Mouse (Mus musculus): ENCODE results near the gene Fam129a.

Fam129a gene

DNA sequence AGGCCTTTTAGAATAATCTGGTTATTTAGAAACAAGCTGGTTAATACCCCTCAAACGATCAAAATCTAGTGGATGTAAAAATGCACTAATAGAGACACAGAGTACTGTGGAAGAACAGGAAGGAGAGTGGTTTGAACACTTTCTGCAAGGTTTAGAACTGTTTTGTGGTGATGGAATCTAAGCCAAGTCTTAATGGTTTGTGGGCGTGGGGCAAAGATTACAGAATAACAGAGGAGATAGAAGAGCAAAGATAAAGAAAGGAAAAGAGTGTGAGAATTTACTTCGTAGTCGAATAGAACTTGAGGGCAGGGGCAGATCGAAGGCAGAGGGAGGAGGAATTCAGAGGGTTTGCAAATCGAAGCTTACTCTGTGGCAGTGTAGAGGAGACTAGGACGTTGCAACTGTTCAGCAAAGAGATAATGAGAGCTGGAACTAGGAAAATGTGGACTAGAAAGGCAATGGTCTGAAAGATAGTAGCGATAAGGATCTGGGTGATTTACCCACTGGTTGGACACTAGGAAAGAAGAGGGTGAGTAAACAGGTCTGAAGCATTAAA, 182.5 kb downstream of the Fam129a start:
- no peak for DNase-seq

GRCm38 (mm10) chr1:151754028-151754489, 183.1 kb downstream of the Fam129a start:
- DNase-seq, result peak; percentile 8 to 25

DNA sequence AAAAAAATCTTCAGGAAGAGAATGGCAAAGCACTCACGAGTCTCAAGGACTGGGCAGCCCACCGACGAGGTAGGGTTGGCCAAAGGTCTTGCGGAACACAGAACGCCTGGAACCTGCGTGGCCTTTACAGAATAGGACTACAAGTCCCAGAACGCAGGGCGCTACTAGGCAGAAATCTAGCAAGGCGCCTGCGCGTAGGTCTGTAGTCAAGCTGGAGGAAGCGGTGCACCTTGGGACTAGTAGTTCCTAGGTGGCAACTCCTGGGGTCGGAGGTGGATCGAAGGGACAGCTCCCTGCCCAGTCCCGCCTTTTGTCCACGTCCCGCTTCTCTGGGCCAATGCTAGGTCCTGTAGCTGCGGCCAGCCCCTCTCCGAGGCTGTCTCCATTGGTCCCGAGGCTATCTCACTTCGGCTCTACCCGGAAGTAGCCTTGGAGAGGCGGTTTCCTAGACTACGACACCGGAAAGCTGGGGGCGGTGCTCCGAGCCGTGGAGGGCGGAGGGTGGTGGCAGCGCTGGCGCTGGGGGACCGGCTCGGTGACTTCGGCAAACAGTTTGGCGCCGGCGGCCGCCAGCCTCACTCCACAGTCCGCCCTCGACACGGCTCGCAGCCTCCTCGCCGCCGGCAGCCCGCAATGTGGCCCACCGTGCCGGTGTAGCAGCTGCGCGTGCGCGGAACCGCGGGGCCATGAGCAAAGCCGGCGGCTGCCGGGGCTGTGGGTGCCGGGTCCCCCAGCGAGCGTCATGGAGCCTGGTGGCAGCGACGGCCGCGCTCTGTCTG, 184.1 kb downstream of the Fam129a start, which contains the start of gene Edem3:
Edem3 (plus strand) TSS at position 491 of the 779 bp plus-strand sequence.
- peak; percentile 98 to 99 for DNase-seq

GRCm38 (mm10) chr1:151755660-151756424, 184.9 kb downstream of the Fam129a start:
- no peak for DNase-seq

- no peak for DNase-seq
Measured at GRCm38 (mm10) chr1:151756425-151756728, 185.4 kb downstream of the Fam129a start.

DNA sequence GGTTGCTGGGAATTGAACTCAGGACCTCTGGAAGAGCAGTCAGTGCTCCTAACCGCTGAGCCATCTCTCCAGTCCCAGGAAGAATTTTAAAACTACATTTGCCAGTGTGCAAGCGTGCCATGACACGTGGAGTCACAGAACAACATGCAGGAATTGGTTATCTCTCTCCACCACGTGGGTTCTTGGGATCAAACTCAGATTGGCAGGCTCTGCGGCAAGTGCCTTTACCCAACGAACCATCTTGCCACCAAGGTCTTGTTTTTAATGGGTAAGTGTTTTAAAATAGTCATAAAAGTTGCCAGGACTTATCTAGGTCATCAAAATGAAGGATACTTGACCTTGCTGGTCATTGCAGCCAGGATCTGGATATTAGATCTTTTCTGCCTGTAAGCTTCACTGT, 187.3 kb downstream of the Fam129a start:
- no peak for DNase-seq

- no peak for DNase-seq
Measured at GRCm38 (mm10) chr1:151758991-151759390, 188.0 kb downstream of the Fam129a start.

GRCm38 (mm10) chr1:151764236-151764635, 193.2 kb downstream of the Fam129a start:
- DNase-seq, result no peak

- DNase-seq, result no peak
Measured at GRCm38 (mm10) chr1:151766166-151766565, 195.2 kb downstream of the Fam129a start.

DNA sequence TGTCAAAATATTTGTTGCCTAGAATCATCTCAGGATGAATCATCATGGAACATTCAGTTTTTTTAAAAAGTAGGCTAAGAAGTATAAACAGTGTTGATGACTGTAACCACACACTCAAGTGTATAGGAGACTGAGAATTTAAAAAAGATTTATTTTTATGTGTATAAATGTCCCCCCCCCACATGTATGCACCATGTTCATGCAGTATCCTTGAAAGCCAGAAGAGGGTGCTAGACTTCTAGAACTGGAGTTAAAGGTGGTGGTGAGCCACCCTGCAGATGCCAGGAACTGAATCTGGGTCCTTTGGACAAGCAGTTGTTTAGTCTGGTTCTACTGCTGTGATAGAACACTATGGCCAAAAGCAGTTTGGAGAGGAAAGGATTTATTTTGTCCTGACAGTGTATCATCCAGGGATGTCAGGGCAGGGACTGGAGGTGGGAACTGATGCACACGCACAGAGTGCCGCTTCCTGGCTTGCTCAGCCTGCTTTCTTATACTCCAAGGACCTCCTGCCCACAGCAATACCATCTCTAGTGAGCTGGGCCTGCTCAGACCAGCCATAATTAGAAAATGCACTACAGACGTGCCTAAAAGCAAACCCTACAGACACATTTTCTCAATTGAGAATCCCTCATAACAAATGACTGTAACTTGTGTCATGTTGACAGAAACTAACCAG, 196.1 kb downstream of the Fam129a start:
- no peak for DNase-seq

DNA sequence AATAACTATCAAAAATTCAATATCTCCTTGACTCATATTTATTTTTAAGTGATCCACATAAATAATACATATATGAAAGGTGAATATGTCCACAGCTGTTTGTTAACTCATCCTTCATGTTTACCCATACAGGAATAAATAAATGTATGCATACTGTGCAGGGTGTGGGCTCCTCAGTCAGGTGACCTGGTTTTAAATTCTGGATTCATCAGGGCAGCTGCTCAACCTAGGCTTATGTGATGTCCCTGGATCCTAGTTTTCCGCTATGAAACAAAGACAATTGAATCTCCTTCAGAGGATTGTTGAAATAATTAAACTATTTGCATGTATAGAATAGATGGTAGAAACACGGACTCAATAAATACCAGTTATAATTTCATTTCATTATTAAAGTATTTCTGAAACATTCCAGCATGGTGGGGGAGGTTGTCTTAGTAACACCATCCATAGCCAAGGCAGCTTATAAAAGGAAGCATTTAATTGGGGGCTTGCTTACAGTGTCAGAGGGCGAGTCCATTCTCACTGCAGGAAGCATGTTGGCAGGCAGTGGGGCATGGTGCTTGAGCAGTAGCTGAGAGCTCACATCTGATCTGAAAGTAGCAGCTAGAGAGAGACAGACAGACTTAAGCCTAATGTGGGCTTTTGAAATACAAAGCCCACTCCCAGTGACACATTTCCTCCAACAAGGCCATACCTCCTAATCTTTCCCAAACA, 198.4 kb downstream of the Fam129a start:
- no peak for DNase-seq

All from kidney, postnatal 4 days (tissue).